Mouse (Mus musculus): ENCODE measurements around the gene C1qtnf6.

C1qtnf6 gene

DNA sequence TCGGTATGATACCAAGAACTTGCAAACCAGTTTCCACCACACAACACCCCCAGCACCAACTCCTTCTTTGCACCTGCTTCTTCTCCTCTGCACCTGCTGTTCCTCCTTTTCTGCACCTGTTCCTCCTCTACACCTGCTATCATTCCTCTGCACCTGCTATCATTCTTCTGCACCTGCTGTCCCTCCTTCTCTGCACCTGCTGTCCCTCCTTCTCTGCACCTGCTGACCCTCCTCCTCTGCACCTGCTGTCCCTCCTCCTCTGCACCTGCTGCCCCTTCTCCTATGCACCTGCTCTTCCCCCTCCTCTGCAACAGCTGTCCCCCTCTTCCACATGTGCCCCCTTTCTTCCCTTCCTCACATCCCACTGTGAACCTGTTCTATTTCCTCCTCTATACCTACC is 44.7 kb downstream of the C1qtnf6 start:
- in situ Hi-C loops (cut with MboI, MseI), result loop anchor here in 1 of 2 experiments (25.0 kb wide), 1 partner anchor 1051 kb away; the partner anchor contains the start of gene Ddx17

DNA sequence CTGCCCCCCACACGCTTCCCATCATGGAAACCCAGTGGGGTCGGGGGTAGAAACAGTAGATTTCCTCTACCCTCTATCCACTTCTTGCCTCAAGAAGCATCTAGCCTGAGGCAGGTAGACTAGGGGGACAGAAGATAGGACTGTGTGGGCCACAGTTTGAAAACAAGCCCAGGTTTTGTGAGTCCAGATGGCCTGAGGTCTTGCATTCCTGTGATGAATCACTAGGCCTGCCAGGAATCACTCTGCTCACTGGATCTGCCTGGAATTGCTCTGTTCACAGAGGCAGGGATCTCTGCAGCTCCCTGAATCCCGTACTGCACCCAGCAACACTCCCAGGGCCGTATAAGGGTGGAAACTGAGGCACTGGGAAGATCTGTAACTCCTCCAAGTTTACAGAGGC is 47.9 kb downstream of the C1qtnf6 start:
- in situ Hi-C loops (cut with MboI, MseI), result loop anchor here in 1 of 2 experiments (5.0 to 25.0 kb wide), 2 partner anchors 36 to 1054 kb away; partner anchors contain the start of gene Ddx17

- in situ Hi-C loops (cut with MboI, MseI), result loop anchor here in 1 of 2 experiments (5.0 to 25.0 kb wide), 2 partner anchors 35 to 1055 kb away; partner anchors contain the start of gene Ddx17
These were observed 48.7 kb downstream of the C1qtnf6 start for GRCm38 (mm10) chr15:78482518-78482917.

GRCm38 (mm10) chr15:78481448-78482000 is 49.7 kb downstream of the C1qtnf6 start:
- in situ Hi-C loops (cut with MboI, MseI), result loop anchor here in 1 of 2 experiments (5.0 to 25.0 kb wide), 2 partner anchors 34 to 1056 kb away; partner anchors contain the start of gene Ddx17

DNA sequence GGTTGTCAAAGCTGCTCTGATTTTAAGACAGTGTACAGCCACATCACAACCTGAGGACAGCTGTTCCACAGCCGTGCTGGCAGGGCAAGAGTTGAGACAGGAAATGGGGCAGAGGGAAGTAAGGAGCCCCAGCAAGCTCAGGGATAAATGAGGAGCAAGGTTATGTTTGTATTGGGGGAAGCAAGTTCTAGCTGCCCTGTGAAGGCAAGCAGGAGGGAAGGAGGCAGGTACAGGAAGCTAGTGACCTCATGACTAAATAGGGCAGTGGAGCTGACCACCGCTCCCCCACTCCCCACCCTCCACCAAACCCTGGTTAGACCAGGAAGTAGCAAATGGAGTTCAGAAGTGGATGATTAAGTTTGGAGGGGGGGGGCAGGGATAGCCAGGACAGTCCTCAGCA is 50.2 kb downstream of the C1qtnf6 start:
- in situ Hi-C loops (cut with MboI, MseI), result loop anchor here in 1 of 2 experiments (5.0 to 25.0 kb wide), 2 partner anchors 34 to 1056 kb away; partner anchors contain the start of gene Ddx17

DNA sequence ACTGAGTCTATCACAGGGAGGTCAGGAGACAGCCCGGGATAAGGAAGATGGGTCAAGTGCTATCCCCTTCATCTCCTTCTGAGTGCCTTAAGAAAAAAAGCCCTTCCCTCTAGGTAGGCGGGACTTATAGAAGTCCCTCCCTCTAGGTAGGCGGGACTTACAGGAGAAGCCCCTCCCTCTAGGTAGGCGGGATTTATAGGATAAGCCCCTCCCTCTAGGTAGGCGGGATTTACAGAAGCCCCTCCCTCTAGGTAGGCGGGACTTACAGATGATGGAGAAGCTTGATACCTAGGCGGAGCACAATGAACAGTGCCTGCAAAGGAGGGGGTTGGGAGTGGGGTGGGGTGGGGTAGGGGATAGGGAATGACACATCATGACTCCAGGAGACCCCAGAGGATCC is 51.1 kb downstream of the C1qtnf6 start:
- in situ Hi-C loops (cut with MboI, MseI), result loop anchor here in 1 of 2 experiments (5.0 to 25.0 kb wide), 2 partner anchors 33 to 1057 kb away; partner anchors contain the start of gene Ddx17

DNA sequence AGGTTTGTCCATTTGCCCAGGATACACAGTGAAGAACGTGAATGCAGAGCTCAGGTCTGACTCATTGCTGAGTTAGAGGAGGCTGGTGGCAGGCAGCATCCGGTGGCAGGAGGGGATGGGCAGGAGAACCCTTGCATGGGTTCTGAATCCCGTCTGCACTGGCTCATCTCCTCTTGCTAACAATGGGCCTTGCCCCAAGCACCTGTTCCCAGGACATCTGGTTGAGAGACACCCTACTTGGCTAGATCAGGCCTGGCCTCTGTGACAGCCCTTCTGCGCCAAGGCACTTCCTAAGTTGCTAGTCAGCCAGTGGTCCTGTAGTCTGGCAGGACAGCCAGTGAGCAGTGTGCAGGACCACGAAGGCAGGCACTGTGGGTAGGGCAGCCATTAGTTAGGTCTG is 51.7 kb downstream of the C1qtnf6 start:
- in situ Hi-C loops (cut with MboI, MseI), result loop anchor here in 1 of 2 experiments (25.0 kb wide), 1 partner anchor 1058 kb away; the partner anchor contains the start of gene Ddx17

- in situ Hi-C loops (cut with MboI, MseI), result loop anchor here in 1 of 2 experiments (25.0 kb wide), 1 partner anchor 1059 kb away; the partner anchor contains the start of gene Ddx17
These were observed 53.1 kb downstream of the C1qtnf6 start for GRCm38 (mm10) chr15:78478073-78478472.

GRCm38 (mm10) chr15:78476878-78477277 is 54.3 kb downstream of the C1qtnf6 start:
- in situ Hi-C loops (cut with MboI, MseI), result loop anchor here in 1 of 2 experiments (25.0 kb wide), 1 partner anchor 1060 kb away; the partner anchor contains the start of gene Ddx17

DNA sequence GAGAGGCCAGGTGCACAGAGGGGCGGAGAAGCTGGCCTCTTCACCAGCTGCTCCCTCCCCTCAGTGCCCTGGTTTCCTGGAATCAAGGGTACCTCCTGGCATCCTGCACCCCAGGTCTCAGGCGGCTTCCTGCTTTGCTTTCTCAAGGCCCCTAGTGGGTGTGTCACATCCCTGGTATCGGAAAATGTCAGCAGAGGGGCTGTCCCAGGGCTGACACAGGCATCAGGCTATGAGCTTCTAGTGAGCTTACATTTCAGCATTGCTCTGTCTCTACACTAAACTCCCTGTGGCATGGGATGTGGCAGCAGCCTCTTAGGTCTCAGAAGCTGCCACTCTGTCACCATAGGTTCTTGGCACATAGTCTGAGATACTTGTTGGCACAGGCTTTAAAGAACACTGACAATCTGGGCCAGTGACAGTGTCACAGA is 55.6 kb downstream of the C1qtnf6 start:
- in situ Hi-C loops (cut with MboI, MseI), result loop anchor here in 1 of 2 experiments (25.0 kb wide), 1 partner anchor 1062 kb away; the partner anchor contains the start of gene Ddx17

DNA sequence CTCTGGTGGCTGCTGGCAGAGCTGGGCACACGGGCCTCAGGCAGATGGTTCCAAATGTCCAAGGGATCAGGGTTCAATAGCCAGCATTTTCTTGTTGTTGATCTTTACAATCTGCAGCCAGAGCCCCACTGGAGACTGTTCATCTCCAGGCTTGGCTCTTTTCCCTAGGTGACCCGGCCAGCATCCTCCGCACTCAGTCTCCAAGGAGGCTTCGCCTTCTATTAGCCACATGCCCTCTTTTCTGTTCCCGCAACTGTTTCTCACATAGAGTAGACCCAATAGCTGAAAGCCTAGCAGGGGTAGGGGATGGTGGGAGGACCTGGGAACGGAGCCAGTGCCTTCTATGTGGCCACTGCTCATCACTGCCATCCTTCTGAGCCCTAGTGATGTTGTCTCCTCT is 57.8 kb downstream of the C1qtnf6 start:
- in situ Hi-C loops (cut with MboI, MseI), result no loop called here

Measured in T-helper 17 cell (primary cell).